Mouse (Mus musculus) liver, adult 2 months (tissue): ENCODE results near the gene Dzip1.

Experiments used
- CTCF ChIP-seq: fragments of 200-500 bp; IDR thresholded peaks from 2 replicates; pipeline ENCODE4 v1.5.1; 2011; ENCODE audit warnings: low read depth, low read length, control low read depth
- POLR2A ChIP-seq: fragments of 200-500 bp; IDR thresholded peaks from 2 replicates; pipeline ENCODE4 v1.6.1; 2011; ENCODE audit warnings: low read length, control low read depth; ENCODE audit not compliant: insufficient read depth; ENCODE audit errors: extremely low read depth

DNA sequence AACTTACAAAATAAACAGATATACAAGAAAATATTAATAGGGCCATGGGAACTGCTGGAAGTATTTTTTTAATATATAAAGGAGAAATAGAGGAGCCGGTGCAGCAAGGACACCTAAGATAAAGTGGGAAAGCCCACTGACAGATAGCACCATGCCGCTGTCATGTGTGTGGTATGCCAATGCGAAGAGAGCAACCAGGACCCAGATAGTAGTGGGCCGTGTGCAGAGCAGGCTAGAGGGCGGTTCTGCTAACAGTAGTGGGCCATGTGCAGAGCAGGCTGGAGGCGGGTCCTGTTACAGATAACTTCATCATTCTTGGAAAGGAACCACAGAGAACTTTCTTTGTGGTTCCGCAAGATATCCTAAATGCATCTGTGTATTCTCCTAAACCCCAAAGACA lies 88.5 kb downstream of the Dzip1 start:
- TF ChIP-seq CTCF (no peak), POLR2A (no peak)
